Mouse (Mus musculus) lung, postnatal 0 days (tissue): ENCODE measurements around the gene Chchd6.

Experiments used
- CTCF ChIP-seq: IDR thresholded peaks from 2 replicates; pipeline ENCODE4 v1.5.1; 2016; ENCODE audit warnings: antibody characterized with exemption, mild to moderate bottlenecking
- EP300 ChIP-seq: IDR thresholded peaks from 2 replicates; pipeline ENCODE4 v1.6.1; 2016; ENCODE audit warnings: antibody characterized with exemption, mild to moderate bottlenecking, control low read depth

GRCm38 (mm10) chr6:89631809-89632562 is 36.5 kb upstream of the Chchd6 start:
- TF ChIP-seq CTCF (peak; percentile 91), EP300 (no peak)
